Mouse (Mus musculus) neural tube, embryonic 12.5 days (tissue): ENCODE data around the gene Pdgfd. TPM values are rescaled to one million over a fixed set of nuclear protein-coding genes. Genes with fewer than 3 reads are reported as not detected.
"Not testable (repeated sequence)": the region's sequence is repeated elsewhere in the genome, so short reads cannot be mapped to it uniquely, and the experiment has no call there.

Source experiments
- ATAC-seq: fragments of 200-750 bp; cut with Nextera tagmentation; 2 replicates; pipeline ENCODE4 v1.8.0; 2017; ENCODE audit warnings: low read depth, mild to moderate bottlenecking, moderate TSS enrichment, moderate library complexity; ENCODE audit not compliant: low FRiP score
- H3K27ac ChIP-seq: fragments of 300-500 bp; sonication (generic); 2 replicates; pipeline ENCODE4 v1.5.1; 2016
- H3K27me3 ChIP-seq: fragments of 300-500 bp; sonication (generic); replicated peaks from 2 replicates; pipeline ENCODE4 v1.6.1; 2016; ENCODE audit warnings: mild to moderate bottlenecking
- H3K36me3 ChIP-seq: fragments of 300-500 bp; sonication (generic); 2 replicates; pipeline ENCODE4 v1.6.1; 2016; ENCODE audit warnings: mild to moderate bottlenecking
- H3K4me1 ChIP-seq: fragments of 300-500 bp; sonication (generic); 2 replicates; pipeline ENCODE4 v1.6.1; 2016
- H3K4me2 ChIP-seq: fragments of 300-500 bp; sonication (generic); replicated peaks from 2 replicates; pipeline ENCODE4 v1.6.1; 2016; ENCODE audit warnings: mild to moderate bottlenecking
- H3K4me3 ChIP-seq: fragments of 300-500 bp; sonication (generic); 2 replicates; pipeline ENCODE4 v1.5.1; 2016
- H3K9ac ChIP-seq: fragments of 300-500 bp; sonication (generic); 2 replicates; pipeline ENCODE4 v1.6.1; 2016; ENCODE audit warnings: mild to moderate bottlenecking
- H3K9me3 ChIP-seq: fragments of 300-500 bp; sonication (generic); 2 replicates; pipeline ENCODE4 v1.6.1; 2016; ENCODE audit warnings: mild to moderate bottlenecking
- WGBS: fragments of 180-500 bp; shearing (Covaris S2); methylation state at CpG from one replicate; pipeline ENCODE4 v1.1.7; 2016; 5-methylcytosine and 5-hydroxymethylcytosine counted together
- polyA plus RNA-seq: library from polyadenylated mRNA; unstranded; fragments of >200 nt; fragmentation: Nextera tagmentation; extraction: Ambion mirVana; gene quantifications from 2 replicates; pipeline ENCODE4 v1.2.1, GENCODE M21; 2016

Gene Pdgfd
- 2.6 and 3.4 TPM in 2 replicates for polyA plus RNA-seq

DNA sequence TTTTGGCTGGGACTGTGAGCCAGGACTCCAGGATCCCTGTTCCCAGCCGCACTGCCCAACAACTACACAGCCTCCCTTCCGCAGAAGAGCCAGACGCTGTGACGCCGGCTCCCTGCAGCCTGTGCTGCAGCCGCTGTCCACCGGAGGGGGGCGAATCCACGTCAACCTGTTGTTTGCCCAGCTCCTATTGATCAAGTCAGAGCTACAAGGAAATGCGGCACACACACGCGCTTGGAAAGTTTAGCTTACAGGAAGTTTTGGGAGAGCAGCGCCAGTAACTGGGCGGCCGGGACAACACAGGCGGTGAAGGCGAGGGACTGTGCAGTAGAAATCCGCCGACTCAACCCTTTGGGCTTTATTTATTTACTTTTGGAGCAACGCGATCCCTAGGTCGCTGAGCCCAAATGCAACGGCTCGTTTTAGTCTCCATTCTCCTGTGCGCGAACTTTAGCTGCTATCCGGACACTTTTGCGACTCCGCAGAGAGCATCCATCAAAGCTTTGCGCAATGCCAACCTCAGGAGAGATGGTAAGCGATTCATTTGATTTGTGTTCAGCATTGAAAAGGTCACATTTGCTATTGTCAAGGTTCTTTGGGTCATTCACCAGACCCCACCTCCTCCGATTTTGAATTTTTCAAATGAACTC, at the start of gene Pdgfd:
TSS of gene Pdgfd (plus strand) at position 194 of the 647 bp plus-strand sequence.
- H3K27me3 ChIP-seq = no peaks in the 10 kb centered on the region
- 3% methylated on average over 32 of the region's 32 CpGs for WGBS
- H3K36me3 ChIP-seq = no peaks in the 10 kb centered on the region
- H3K4me3 ChIP-seq = peak within 1 kb of the TSS; percentile 39
- H3K9ac ChIP-seq = peak within 1 kb of the TSS; percentile 38
- H3K27ac ChIP-seq = no peak within 1 kb of the TSS
- peaks cover 10% of the 10 kb centered on the region; the same call in 1 of the 2 replicates for H3K4me1 ChIP-seq
- no peaks in the 10 kb centered on the region for H3K9me3 ChIP-seq
- ATAC-seq = peak; percentile 94
- H3K4me2 ChIP-seq = peak within 1 kb of the TSS; percentile 69

DNA sequence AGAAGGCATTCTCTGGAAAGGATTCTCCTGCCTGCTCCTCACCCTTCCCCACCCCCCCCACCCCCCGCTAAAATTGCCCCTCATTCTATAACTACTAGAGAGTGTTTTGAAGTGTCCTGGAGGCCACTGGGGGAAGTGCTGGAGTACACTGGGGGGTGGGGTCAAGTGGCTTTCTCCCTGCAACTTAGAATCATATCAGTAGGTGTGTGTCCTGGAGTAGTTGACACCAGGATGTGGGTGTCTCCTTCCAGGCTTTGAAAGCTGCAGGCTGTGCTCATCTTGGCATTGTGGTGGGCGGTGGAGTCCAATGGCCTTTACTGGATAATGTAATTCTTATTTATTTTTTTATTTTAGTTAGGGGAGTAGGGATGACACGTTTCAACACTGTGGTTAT, 651 bp downstream of the Pdgfd start:
- WGBS = 50% methylated on average over 3 of the region's 3 CpGs
- H3K4me1 ChIP-seq = peaks cover 10% of the 10 kb centered on the region; the same call in 1 of the 2 replicates
- H3K27ac ChIP-seq = no peak overlapping the region
- peak overlapping the region; percentile 39; the same call in 1 of the 2 replicates for H3K4me3 ChIP-seq
- peak overlapping the region; percentile 69 for H3K4me2 ChIP-seq
- no peaks in the 10 kb centered on the region for H3K36me3 ChIP-seq
- no peaks in the 10 kb centered on the region for H3K9me3 ChIP-seq
- no peak overlapping the region for H3K9ac ChIP-seq
- no peaks in the 10 kb centered on the region for H3K27me3 ChIP-seq
- ATAC-seq = peak; percentile 61

DNA sequence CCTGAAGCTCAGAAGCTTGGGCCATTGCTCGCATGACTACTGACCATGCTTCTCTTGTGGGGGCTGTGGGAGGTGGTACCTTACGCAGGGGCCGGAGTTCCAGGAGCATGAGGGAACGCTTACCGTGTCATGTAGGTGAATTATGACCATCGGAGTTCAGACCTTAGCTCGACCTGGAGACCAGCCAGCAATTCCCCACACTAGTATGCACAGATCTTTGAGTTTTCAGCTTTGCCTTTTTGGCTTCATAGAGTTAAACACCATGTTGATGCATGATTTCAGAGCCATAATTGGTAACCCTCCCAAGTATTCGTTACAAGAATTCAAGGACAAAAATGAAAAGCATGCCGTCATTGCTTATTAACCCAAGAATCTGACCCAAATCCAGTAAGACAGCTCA, 2.6 kb downstream of the Pdgfd start:
- 78% methylated on average over 9 of the region's 9 CpGs for WGBS
- Histone ChIP-seq H3K9ac (no peak overlapping the region), H3K36me3 (no peaks in the 10 kb centered on the region), H3K9me3 (no peaks in the 10 kb centered on the region), H3K27ac (no peak overlapping the region), H3K4me1 (peaks cover 10% of the 10 kb centered on the region; the same call in 1 of the 2 replicates), H3K4me2 (no peak overlapping the region), H3K4me3 (no peak overlapping the region), H3K27me3 (no peaks in the 10 kb centered on the region)
- no peak for ATAC-seq

DNA sequence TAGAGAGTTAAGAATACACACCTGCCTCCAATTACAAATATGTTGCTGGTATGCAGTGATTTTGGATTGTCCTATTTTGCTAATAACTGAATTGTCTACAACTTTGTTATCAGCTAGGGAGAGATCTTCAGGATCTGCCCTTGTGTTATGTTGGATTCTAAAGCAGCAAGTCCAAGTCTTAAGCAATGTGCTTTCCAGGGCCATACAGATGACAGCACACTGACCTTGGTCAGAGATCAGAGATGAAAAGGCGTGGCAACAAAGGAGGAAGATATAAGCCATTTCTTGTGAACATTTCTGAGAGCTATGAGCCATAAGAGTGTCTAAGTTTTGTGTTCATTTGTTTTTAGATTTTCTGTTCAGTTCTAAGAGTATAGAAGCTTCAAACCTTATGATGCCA, 4.9 kb downstream of the Pdgfd start:
- no peaks in the 10 kb centered on the region for H3K9me3 ChIP-seq
- 79% methylated on average over 1 of the region's 1 CpGs for WGBS
- H3K4me1 ChIP-seq = peaks cover 7% of the 10 kb centered on the region; the same call in 1 of the 2 replicates
- H3K4me2 ChIP-seq = no peak overlapping the region
- H3K27me3 ChIP-seq = no peaks in the 10 kb centered on the region
- no peak overlapping the region for H3K27ac ChIP-seq
- no peaks in the 10 kb centered on the region for H3K36me3 ChIP-seq
- no peak overlapping the region for H3K4me3 ChIP-seq
- no peak for ATAC-seq
- no peak overlapping the region for H3K9ac ChIP-seq

DNA sequence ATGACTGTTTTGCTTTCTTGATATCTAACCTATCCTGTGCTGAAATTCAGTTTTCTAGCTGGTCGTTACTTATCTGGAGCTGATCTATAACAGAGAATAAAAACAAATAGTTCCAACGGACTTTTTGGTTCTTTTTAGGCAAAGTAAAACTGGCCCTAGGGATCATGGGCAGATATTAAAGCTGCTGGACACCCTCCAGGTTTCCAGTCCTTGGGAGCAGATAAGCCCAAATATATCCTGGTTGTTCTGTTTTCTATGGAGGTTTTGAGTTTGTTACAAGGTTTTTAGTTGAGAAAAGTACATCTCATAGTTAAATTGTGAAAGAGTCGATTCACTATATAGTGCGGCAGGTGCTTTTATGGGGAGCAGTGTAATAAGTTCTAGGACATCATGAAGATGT, 7.3 kb downstream of the Pdgfd start:
- Histone ChIP-seq H3K36me3 (no peaks in the 10 kb centered on the region), H3K4me1 (no peaks in the 10 kb centered on the region), H3K27ac (no peak overlapping the region), H3K4me3 (no peak overlapping the region), H3K27me3 (no peaks in the 10 kb centered on the region), H3K9ac (no peak overlapping the region), H3K9me3 (no peaks in the 10 kb centered on the region), H3K4me2 (no peak overlapping the region)
- no peak for ATAC-seq
- 87% methylated on average over 4 of the region's 4 CpGs for WGBS

DNA sequence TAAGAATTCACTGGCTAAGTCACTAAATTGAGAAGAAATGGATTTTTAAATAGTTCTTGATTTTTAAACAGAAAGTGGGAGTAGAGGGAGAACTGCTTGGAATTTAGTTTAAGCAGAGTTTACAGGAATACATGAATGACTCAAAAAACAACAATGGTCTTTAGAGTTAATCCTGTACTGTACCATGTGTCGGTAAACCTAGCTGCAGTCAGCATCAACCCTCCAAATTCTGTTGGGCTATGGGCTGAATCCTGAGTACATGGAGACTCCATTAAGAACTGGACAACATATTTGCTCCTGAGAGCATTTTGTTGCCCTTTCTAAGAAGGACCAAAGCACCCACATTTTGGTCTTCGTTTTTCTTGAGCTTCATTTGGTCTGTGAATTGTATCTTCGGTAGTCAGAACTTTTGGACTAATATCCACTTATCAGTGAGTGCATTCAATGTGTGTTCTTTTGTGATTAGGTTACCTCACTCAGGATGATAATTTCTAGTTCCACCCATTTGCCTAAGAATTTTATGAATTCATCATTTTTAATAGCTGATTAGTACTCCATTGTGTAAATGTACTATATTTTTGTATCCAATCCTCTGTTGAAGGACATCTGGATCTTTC, 14.0 kb downstream of the Pdgfd start:
- Histone ChIP-seq H3K4me2 (no peak overlapping the region), H3K27ac (no peak overlapping the region), H3K9me3 (no peaks in the 10 kb centered on the region), H3K27me3 (no peaks in the 10 kb centered on the region), H3K36me3 (no peaks in the 10 kb centered on the region), H3K9ac (no peak overlapping the region), H3K4me3 (no peak overlapping the region), H3K4me1 (no peaks in the 10 kb centered on the region)
- 92% methylated on average over 3 of the region's 3 CpGs for WGBS
- no peak for ATAC-seq

DNA sequence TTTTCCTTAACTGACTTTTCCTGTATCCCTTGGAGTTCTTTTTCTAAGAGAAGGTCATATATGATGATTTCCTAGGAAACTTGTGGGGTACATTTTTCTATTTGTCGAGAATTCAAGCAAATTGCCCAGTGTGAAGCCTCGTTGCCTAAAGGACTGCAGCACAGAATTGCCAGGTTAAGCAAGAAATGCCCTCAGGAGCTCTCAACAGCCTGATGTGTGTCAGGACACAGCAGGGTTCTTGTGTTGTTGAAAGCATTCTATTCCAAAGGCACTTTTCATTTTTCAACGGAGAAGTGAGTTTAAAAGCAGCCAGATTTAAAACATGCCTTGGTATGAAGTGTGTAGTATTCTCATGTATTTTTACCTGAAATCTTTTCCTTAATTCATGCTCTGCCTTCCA, 19.6 kb downstream of the Pdgfd start:
- Histone ChIP-seq H3K36me3 (no peaks in the 10 kb centered on the region), H3K9ac (no peak overlapping the region), H3K27ac (no peak overlapping the region), H3K9me3 (no peaks in the 10 kb centered on the region), H3K4me3 (no peak overlapping the region), H3K4me2 (no peak overlapping the region), H3K27me3 (no peaks in the 10 kb centered on the region), H3K4me1 (no peaks in the 10 kb centered on the region)
- 17% methylated on average over 3 of the region's 3 CpGs for WGBS
- ATAC-seq = no peak

DNA sequence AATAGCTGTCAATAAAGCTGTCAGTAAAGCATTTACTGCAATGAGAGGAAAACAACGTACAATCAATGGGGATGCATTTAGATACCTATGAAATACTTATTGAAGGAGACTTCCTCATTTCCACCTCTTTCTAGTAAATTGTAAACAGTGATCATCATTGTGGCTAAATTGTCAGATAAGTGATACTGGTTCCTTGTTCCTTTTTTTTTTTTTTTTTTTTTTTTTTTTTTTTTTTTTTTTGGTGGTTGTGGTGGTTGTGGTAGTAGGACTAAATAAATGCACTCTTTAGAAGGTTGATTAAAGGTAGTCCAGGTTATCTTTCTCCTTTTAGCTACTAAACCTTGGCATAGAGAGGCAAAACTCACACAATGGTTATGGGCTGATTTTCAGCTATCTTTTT, 25.0 kb downstream of the Pdgfd start:
- no peak for ATAC-seq
- Histone ChIP-seq H3K27ac (no peak overlapping the region), H3K9me3 (no peaks in the 10 kb centered on the region), H3K27me3 (no peaks in the 10 kb centered on the region), H3K4me2 (no peak overlapping the region), H3K36me3 (no peaks in the 10 kb centered on the region), H3K9ac (no peak overlapping the region), H3K4me1 (no peaks in the 10 kb centered on the region), H3K4me3 (no peak overlapping the region)
- 45% methylated on average over 1 of the region's 1 CpGs for WGBS

DNA sequence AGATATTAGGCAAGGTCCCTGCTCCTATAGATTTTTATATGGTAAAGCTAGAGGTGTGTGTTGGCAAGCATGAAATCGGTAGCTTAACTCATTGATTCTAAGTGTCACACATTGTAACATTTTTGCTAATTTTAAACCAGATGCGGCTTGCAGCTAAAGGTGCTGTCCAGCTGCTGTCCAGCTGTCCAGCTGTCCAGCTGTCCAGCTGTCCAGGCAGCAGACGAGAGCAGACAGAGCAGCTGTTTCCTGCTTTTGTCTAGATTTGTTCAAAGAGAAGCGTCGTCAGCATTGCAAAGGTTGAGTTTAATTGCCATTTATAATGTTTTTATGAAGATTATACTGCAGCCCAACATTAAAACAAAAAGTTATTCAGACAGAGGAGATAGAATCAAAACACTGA, 44.5 kb downstream of the Pdgfd start:
- Histone ChIP-seq H3K4me1 (no peaks in the 10 kb centered on the region), H3K9ac (no peak overlapping the region), H3K27ac (no peak overlapping the region), H3K36me3 (no peaks in the 10 kb centered on the region), H3K4me2 (no peak overlapping the region), H3K27me3 (no peaks in the 10 kb centered on the region), H3K4me3 (no peak overlapping the region), H3K9me3 (no peaks in the 10 kb centered on the region)
- ATAC-seq = no peak
- 74% methylated on average over 5 of the region's 5 CpGs for WGBS

DNA sequence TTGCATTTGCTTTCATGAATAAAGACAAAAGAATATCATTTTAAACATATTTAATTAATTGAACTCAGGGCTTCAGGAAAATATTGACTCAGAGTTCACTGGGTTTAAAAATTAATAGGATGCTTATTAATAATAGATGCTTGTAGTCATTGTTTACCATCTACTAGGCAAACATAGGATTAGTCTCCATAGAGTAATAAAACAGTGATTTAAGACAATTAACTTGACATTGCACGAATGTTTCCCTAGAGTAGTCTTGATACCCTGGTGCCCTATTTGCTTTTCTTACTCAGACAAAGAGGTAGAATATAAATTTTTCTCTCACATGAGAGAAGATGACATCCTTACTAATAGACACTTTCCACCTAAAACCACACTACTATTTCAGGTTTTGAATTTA, 49.1 kb downstream of the Pdgfd start:
- no peaks in the 10 kb centered on the region for H3K4me1 ChIP-seq
- H3K4me2 ChIP-seq = no peak overlapping the region
- H3K27ac ChIP-seq = no peak overlapping the region
- peak; percentile 77; the same call in 1 of the 2 replicates for ATAC-seq
- no peak overlapping the region for H3K9ac ChIP-seq
- no peaks in the 10 kb centered on the region for H3K9me3 ChIP-seq
- 46% methylated on average over 1 of the region's 1 CpGs for WGBS
- H3K36me3 ChIP-seq = no peaks in the 10 kb centered on the region
- H3K4me3 ChIP-seq = no peak overlapping the region
- H3K27me3 ChIP-seq = no peaks in the 10 kb centered on the region

DNA sequence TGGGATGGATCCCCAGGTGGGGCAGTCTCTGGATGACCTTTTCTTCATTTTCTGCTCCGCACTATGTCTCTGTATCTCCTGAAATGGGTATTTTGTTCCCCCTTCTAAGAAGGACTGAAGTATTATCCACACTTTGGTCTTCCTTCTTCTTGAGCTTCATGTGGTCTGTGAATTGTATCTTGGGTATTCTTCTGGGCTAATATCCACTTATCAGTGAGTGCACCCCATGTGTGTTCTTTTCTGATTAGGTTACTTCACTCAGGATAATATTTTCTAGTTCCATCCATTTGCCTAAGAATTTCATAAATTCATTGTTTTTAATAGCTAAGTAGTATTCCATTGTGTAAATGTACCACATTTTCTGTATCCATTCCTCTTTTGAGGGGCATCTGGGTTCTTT, 67.6 kb downstream of the Pdgfd start:
- not testable (repeated sequence) for H3K27me3 ChIP-seq, H3K9ac ChIP-seq, H3K9me3 ChIP-seq, H3K36me3 ChIP-seq, H3K27ac ChIP-seq, H3K4me3 ChIP-seq, ATAC-seq, H3K4me2 ChIP-seq, H3K4me1 ChIP-seq
- WGBS = 94% methylated on average over 1 of the region's 1 CpGs

DNA sequence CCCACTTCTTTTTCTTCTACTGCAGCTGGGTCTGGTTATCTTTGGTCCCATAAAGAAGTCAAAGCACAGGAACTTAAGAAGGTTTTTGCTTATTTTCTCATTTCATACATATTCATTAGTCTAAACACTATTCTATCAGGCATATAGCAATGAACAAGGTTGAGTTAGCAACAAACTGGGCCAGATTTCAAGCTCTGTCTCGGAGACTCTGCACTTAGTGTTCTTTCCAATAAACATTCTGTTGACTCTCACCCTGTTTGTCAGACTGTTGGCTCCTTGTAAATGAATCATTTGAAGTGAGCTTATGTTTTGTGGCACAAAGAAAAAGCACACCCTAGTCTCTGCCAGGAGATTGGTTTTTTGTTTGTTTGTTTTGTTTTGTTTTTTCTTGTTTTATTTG, 81.9 kb downstream of the Pdgfd start:
- no peak for ATAC-seq
- no peak overlapping the region for H3K9ac ChIP-seq
- H3K4me3 ChIP-seq = no peak overlapping the region
- H3K27me3 ChIP-seq = no peaks in the 10 kb centered on the region
- H3K4me2 ChIP-seq = no peak overlapping the region
- no peaks in the 10 kb centered on the region for H3K9me3 ChIP-seq
- no peaks in the 10 kb centered on the region for H3K4me1 ChIP-seq
- WGBS = 73% methylated on average over 1 of the region's 1 CpGs
- H3K27ac ChIP-seq = no peak overlapping the region
- H3K36me3 ChIP-seq = no peaks in the 10 kb centered on the region

DNA sequence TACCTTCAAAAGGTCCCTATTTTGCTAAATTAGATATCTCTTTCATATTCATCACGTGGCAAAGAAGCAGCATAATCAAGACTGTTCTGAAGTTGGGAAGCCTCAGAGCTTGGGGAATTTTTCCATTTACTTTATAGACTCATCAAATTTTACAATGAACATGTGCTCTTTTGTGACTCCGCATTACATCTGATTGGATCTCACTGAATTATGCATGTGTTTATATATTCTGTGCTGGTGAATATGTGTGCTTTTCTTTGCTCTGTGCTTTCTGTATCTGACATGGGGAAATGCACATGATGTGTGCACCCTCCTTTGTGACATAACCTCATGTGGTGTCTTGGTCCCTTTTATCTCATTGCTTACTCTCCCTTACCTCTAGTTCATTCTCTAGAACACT, 83.6 kb downstream of the Pdgfd start:
- H3K4me1 ChIP-seq = no peaks in the 10 kb centered on the region
- ATAC-seq = no peak
- no peak overlapping the region for H3K4me3 ChIP-seq
- H3K4me2 ChIP-seq = no peak overlapping the region
- H3K27me3 ChIP-seq = no peaks in the 10 kb centered on the region
- no peaks in the 10 kb centered on the region for H3K36me3 ChIP-seq
- no peak overlapping the region for H3K9ac ChIP-seq
- H3K27ac ChIP-seq = no peak overlapping the region
- WGBS = 79% methylated on average over 2 of the region's 2 CpGs
- no peaks in the 10 kb centered on the region for H3K9me3 ChIP-seq
